Mouse (Mus musculus) embryonic fibroblast, embryonic 13.5 days (primary cell): ENCODE results near the gene Mrpl36. TPM values are rescaled to one million over a fixed set of nuclear protein-coding genes. Genes with fewer than 3 reads are reported as not detected.

ENCODE experiments used
- H3K27ac ChIP-seq: 2 replicates; pipeline ENCODE4 v1.5.1; 2012; ENCODE audit warnings: low read length, control low read depth, inconsistent platforms; ENCODE audit not compliant: insufficient read depth
- H3K4me1 ChIP-seq: 2 replicates; pipeline ENCODE4 v1.6.1; 2011; ENCODE audit warnings: low read length; ENCODE audit not compliant: control insufficient read depth, insufficient read depth
- H3K4me3 ChIP-seq: 2 replicates; pipeline ENCODE4 v1.5.1; 2011; ENCODE audit warnings: mild to moderate bottlenecking, control low read depth, low read length; ENCODE audit not compliant: insufficient read depth
- CTCF ChIP-seq: IDR thresholded peaks from 2 replicates; pipeline ENCODE4 v1.5.1; 2011; ENCODE audit warnings: mild to moderate bottlenecking, control low read depth, low read length, moderate library complexity, borderline replicate concordance; ENCODE audit not compliant: insufficient read depth
- POLR2A ChIP-seq: IDR thresholded peaks from 2 replicates; pipeline ENCODE4 v1.6.1; 2011; ENCODE audit warnings: low read depth, mild to moderate bottlenecking, control low read depth, low read length, moderate library complexity
- polyA plus RNA-seq: library from polyadenylated mRNA; stranded (reverse); fragments of >200 nt; gene quantifications from 2 replicates; pipeline ENCODE4 v1.2.4, GENCODE M21; 2011; ENCODE audit warnings: low read depth; ENCODE audit not compliant: missing spikeins, insufficient read length

Mrpl36 gene
- polyA plus RNA-seq, 1 experiment: 39.2 TPM

DNA sequence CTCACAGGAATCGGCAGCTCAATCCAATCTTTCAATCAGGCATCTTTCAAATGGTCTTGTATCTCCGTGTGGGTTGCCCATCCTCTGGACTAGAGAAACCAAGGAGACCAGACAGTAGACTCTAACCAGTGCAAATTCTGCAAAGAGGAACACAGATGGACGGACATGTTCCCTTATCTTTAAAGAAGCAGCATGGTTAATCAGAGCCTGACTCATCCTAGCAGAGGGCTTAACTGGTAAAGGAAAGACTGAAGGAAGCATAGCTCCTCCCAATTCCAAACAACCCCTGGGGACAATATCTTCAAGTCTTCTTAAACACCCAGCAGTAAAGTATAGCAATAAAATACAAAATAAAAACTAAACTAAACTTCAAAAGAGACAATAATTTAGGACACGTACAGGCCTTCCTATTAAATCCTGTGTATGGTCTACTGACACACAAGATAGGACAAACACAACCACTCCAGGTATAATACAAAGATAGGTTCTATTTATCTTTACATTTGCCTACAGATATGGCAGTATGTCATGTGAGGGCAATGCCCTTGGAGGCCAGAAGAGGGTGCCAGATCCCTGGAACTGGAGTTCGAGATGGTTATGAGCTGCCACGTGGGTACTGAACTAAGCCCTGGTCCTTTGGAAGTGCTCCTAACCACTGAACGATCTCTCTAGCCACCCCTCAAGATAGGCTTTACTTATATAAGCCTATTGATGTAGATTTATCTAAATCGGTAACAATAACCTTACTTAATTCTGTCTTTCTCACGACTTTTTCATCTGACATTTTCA, 17.0 kb downstream of the Mrpl36 start:
- TF ChIP-seq CTCF (no peak), POLR2A (no peak)
- Histone ChIP-seq H3K4me1 (no peaks in the 10 kb centered on the region; the same call in 1 of the 2 replicates), H3K27ac (no peak overlapping the region), H3K4me3 (no peak overlapping the region)

- Histone ChIP-seq H3K27ac (no peak overlapping the region), H3K4me1 (no peaks in the 10 kb centered on the region; the same call in 1 of the 2 replicates), H3K4me3 (no peak overlapping the region)
- TF ChIP-seq CTCF: no peak
- no peak for TF ChIP-seq POLR2A
These were observed 17.8 kb downstream of the Mrpl36 start for GRCm38 (mm10) chr13:73346131-73346530.

DNA sequence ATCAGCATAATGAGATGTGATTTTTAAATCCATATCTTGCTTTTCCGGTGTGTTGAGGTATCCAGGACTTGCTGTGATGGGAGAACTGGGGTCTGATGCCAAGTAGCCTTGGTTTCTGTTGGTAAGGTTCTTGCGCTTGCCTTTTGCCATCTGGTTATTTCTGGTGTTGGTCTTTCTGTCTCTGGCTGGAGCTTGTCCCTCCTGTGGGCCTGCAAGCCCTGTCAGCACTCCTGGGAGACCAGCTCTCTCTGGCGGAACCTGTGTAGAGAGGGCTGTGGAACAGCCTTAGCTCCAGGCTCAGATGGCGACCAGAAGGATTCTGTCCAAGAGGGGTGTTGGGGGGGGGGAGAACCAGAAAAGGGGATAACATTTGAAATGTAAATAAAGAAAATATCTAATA, 18.4 kb downstream of the Mrpl36 start:
- H3K4me3 ChIP-seq: no peak overlapping the region
- no peak for TF ChIP-seq CTCF
- TF ChIP-seq POLR2A: no peak
- no peaks in the 10 kb centered on the region; the same call in 1 of the 2 replicates for H3K4me1 ChIP-seq
- no peak overlapping the region for H3K27ac ChIP-seq

DNA sequence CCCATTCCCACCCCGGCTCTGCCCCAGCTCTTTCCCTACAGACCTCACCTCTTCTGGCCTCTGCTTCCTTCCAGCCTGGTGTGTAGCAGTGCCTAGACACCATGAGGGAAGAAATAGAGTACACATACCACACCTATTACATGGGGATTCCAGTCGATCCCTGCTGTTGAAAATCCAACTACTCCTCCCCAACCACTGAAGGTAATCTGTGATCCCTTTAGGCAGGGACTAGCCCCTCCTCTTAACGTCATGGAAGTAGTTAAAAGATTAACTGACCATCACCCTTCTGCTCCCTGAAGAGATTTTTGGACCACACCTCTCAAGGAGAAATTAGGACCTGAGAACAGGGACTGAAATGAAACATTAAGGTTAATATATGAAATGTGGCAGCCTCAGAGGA, 18.9 kb downstream of the Mrpl36 start:
- H3K4me3 ChIP-seq: no peak overlapping the region
- no peaks in the 10 kb centered on the region; the same call in 1 of the 2 replicates for H3K4me1 ChIP-seq
- TF ChIP-seq POLR2A: no peak
- TF ChIP-seq CTCF: no peak
- H3K27ac ChIP-seq: no peak overlapping the region

GRCm38 (mm10) chr13:73347922-73348650, 19.8 kb downstream of the Mrpl36 start:
- no peak overlapping the region for H3K4me3 ChIP-seq
- no peaks in the 10 kb centered on the region; the same call in 1 of the 2 replicates for H3K4me1 ChIP-seq
- H3K27ac ChIP-seq: no peak overlapping the region

GRCm38 (mm10) chr13:73350741-73351140, 22.4 kb downstream of the Mrpl36 start:
- Histone ChIP-seq H3K4me1 (no peaks in the 10 kb centered on the region; the same call in 1 of the 2 replicates), H3K27ac (no peak overlapping the region), H3K4me3 (no peak overlapping the region)
- no peak for TF ChIP-seq POLR2A
- no peak for TF ChIP-seq CTCF

More at GRCm38 (mm10) chr13:73347922-73348650, 19.8 kb downstream of the Mrpl36 start:
- no peak for TF ChIP-seq POLR2A
- TF ChIP-seq CTCF: no peak

GRCm38 (mm10) chr13:73351910-73352309, 23.6 kb downstream of the Mrpl36 start:
- TF ChIP-seq CTCF (no peak), POLR2A (no peak)
- H3K27ac ChIP-seq: no peak overlapping the region
- no peaks in the 10 kb centered on the region; the same call in 1 of the 2 replicates for H3K4me1 ChIP-seq

DNA sequence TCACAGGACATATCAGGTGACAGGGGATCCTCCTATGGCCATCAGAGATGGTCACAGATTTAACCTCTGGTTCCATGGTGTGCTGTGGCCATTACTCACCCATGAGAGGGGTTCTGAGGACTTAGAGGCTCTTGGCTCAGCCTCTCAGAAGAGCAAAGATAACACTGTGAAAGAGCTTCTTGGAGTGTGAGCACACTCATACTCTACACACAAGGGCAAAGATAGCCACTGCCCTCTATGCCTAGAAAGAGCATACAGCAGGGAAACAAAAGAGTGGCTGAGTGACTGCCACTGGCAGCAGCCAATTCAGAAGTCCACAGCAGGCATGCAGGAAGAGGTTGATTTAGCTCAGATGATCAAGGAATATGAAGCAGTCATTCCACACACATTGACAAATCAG, 24.2 kb downstream of the Mrpl36 start:
- Histone ChIP-seq H3K4me3 (no peak overlapping the region), H3K27ac (no peak overlapping the region), H3K4me1 (no peaks in the 10 kb centered on the region)
- TF ChIP-seq CTCF: no peak
- TF ChIP-seq POLR2A: no peak

More at GRCm38 (mm10) chr13:73351910-73352309, 23.6 kb downstream of the Mrpl36 start:
- H3K4me3 ChIP-seq: no peak overlapping the region

DNA sequence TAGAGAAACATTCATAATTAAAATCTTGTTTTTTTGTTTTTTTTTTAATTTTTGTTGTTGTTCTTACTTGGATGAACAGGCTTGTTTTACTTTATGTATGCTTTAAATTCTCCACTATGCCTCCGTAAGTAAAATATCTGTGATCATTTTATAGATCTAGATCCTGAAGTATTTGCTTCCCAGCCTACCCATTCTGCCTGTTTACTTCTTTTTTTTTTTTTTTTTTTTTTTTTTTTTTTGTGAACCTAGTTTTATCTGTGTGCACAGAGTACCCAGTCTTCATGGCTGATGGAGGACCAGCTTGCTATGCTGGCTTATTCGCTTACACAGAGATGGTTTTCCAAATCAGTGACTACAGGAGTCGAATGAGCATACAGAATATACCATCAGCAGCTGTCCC, 28.8 kb downstream of the Mrpl36 start:
- H3K27ac ChIP-seq: no peak overlapping the region
- no peaks in the 10 kb centered on the region for H3K4me1 ChIP-seq
- H3K4me3 ChIP-seq: no peak overlapping the region
- TF ChIP-seq POLR2A (no peak), CTCF (no peak)

- Histone ChIP-seq H3K4me1 (no peaks in the 10 kb centered on the region), H3K27ac (no peak overlapping the region), H3K4me3 (no peak overlapping the region)
- TF ChIP-seq POLR2A (no peak), CTCF (no peak)
These were observed 45.1 kb downstream of the Mrpl36 start for GRCm38 (mm10) chr13:73373367-73373766.
